Mouse (Mus musculus) lung, postnatal 0 days (tissue): Measurements from ENCODE around the gene Cenpa. TPM values are rescaled to one million over a fixed set of nuclear protein-coding genes. Genes with fewer than 3 reads are reported as not detected.
"Not testable (repeated sequence)": the region's sequence is repeated elsewhere in the genome, so short reads cannot be mapped to it uniquely, and the experiment has no call there.

ENCODE experiments used
- ATAC-seq: fragments of 200-750 bp; cut with Nextera tagmentation; 2 replicates; pipeline ENCODE4 v1.8.0; 2017; ENCODE audit warnings: moderate library complexity
- DNase-seq: peaks from one replicate; pipeline ENCODE4 v3.0.0-alpha.2; 2016; ENCODE audit warnings: low spot score
- H3K27ac ChIP-seq: fragments of 300-500 bp; sonication (generic); 2 replicates; pipeline ENCODE4 v1.5.1; 2014; ENCODE audit warnings: antibody characterized with exemption, mild to moderate bottlenecking, low read length, mixed read lengths
- H3K27me3 ChIP-seq: fragments of 300-500 bp; sonication (generic); replicated peaks from 2 replicates; pipeline ENCODE4 v1.6.1; 2014; ENCODE audit warnings: low read length, mixed read lengths; ENCODE audit not compliant: insufficient read depth
- H3K36me3 ChIP-seq: fragments of 300-500 bp; sonication (generic); 2 replicates; pipeline ENCODE4 v1.6.1; 2014; ENCODE audit warnings: low read length, mixed read lengths; ENCODE audit not compliant: insufficient read depth
- H3K4me1 ChIP-seq: fragments of 300-500 bp; sonication (generic); 2 replicates; pipeline ENCODE4 v1.6.1; 2014; ENCODE audit warnings: antibody characterized with exemption, low read depth, low read length, mixed read lengths; ENCODE audit not compliant: insufficient read depth
- H3K4me2 ChIP-seq: fragments of 300-500 bp; sonication (generic); replicated peaks from 2 replicates; pipeline ENCODE4 v1.6.1; 2014; ENCODE audit warnings: low read depth, mild to moderate bottlenecking, low read length, moderate library complexity, mixed read lengths
- H3K4me3 ChIP-seq: fragments of 300-500 bp; sonication (generic); 2 replicates; pipeline ENCODE4 v1.5.1; 2014; ENCODE audit warnings: low read depth, low read length
- H3K9ac ChIP-seq: fragments of 300-500 bp; sonication (generic); replicated peaks from 2 replicates; pipeline ENCODE4 v1.6.1; 2014; ENCODE audit warnings: low read depth, mild to moderate bottlenecking
- H3K9me3 ChIP-seq: fragments of 300-500 bp; sonication (generic); 2 replicates; pipeline ENCODE4 v1.6.1; 2016; ENCODE audit warnings: low read length, mixed read lengths
- CTCF ChIP-seq: IDR thresholded peaks from 2 replicates; pipeline ENCODE4 v1.5.1; 2016; ENCODE audit warnings: antibody characterized with exemption, mild to moderate bottlenecking
- EP300 ChIP-seq: IDR thresholded peaks from 2 replicates; pipeline ENCODE4 v1.6.1; 2016; ENCODE audit warnings: antibody characterized with exemption, mild to moderate bottlenecking, control low read depth
- WGBS: fragments of 180-500 bp; shearing (Covaris S2); extraction: QIAGEN DNeasy Blood & Tissue Kit; methylation state at CpG from one replicate; pipeline ENCODE4 v1.1.7; 2014; 5-methylcytosine and 5-hydroxymethylcytosine counted together
- polyA plus RNA-seq: library from polyadenylated mRNA; unstranded; fragments of >200 nt; fragmentation: Nextera tagmentation; extraction: Ambion mirVana; gene quantifications from 2 replicates; pipeline ENCODE4 v1.2.1, GENCODE M21; 2015

Gene Cenpa
- polyA plus RNA-seq, 1 experiment from 2014 or later: 24.4 TPM

DNA sequence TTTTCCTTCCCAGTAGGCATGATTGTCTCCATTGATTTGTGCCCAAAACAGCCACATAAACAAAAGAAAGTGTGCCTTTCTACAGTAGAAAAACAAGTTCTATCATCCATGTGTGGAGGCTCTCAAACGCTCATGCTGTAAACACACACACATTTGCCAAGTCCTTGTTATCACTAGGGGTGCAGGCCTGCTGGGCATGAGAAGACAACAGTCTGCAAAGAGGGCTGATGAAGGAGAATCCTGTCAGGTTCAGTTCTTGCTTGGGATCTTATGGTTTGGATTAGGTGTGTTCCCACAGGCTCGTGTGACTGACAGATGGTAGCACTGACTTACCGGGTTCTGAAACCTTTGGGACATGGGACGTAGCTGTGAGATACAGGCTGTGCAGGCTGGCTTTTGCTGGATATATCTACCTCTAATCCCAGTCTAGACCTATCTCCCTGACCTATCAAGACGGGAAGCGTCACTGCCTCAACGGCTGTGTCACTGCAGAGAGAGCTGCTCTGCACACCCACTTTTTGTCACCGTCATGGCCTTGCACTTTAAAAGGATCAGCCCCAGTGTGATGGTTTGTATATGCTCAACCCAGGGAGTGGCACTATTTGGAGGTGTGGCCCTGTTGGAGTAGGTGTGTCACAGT lies 33.9 kb downstream of the Cenpa start:
- Histone ChIP-seq H3K27ac (no peak overlapping the region), H3K4me3 (no peak overlapping the region), H3K4me2 (no peak overlapping the region), H3K4me1 (no peaks in the 10 kb centered on the region), H3K9me3 (no peaks in the 10 kb centered on the region), H3K36me3 (no peaks in the 10 kb centered on the region), H3K27me3 (no peaks in the 10 kb centered on the region), H3K9ac (no peak overlapping the region)
- TF ChIP-seq CTCF (no peak), EP300 (no peak)
- WGBS: 65% methylated on average over 8 of the region's 8 CpGs
- ATAC-seq (no peak), DNase-seq (no peak)

DNA sequence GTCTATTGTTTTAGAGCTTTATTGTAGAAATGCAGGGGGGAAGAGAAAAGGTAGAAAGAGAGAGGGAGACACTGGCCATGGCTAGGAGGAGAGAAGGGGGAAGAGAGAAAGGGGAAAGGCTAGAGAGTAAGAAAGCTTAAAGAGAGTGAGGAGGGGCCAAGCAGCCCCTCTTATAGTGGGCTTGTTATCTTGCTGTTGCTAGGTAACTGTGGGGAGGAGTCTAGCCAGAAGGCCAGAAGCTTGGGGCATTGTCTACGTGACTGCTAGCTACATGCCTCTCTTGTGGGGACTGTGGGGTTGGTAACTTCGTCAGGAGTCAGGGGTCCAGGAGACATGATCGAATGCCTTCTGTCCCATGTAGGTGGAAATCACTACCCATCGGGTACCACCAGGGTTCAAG lies 34.8 kb downstream of the Cenpa start:
- H3K4me1 ChIP-seq, H3K36me3 ChIP-seq, H3K4me3 ChIP-seq, H3K4me2 ChIP-seq, H3K27me3 ChIP-seq, H3K27ac ChIP-seq, ATAC-seq, H3K9me3 ChIP-seq, DNase-seq, H3K9ac ChIP-seq: not testable (repeated sequence)
- 20% methylated on average over 4 of the region's 4 CpGs for WGBS

DNA sequence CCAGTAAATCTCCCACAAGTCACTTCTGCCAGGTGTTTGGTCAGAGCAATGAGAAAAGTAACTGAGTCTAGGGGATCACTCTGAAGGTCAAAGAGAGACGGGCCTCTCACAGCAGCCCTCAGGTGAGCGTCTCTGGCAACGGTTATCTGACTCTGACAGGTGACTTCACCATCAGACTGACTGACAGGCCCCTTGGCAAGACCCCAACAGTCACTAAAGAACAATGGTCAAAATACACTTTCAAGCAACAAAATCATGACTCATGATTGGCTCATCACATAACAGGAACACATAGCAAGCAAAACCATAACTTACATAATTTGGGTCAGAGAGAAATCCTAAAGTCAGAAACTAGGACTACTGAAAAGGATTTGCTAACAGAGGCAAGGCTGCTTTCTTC lies 35.3 kb downstream of the Cenpa start:
- WGBS: 70% methylated on average over 3 of the region's 3 CpGs
- no peak overlapping the region for H3K4me2 ChIP-seq
- TF ChIP-seq EP300: no peak
- H3K4me1 ChIP-seq: no peaks in the 10 kb centered on the region
- H3K27ac ChIP-seq: no peak overlapping the region
- H3K27me3 ChIP-seq: no peaks in the 10 kb centered on the region; the same call in 1 of the 2 replicates
- ATAC-seq: no peak
- H3K4me3 ChIP-seq: no peak overlapping the region
- H3K36me3 ChIP-seq: no peaks in the 10 kb centered on the region
- no peak overlapping the region for H3K9ac ChIP-seq
- no peaks in the 10 kb centered on the region for H3K9me3 ChIP-seq
- no peak for DNase-seq

DNA sequence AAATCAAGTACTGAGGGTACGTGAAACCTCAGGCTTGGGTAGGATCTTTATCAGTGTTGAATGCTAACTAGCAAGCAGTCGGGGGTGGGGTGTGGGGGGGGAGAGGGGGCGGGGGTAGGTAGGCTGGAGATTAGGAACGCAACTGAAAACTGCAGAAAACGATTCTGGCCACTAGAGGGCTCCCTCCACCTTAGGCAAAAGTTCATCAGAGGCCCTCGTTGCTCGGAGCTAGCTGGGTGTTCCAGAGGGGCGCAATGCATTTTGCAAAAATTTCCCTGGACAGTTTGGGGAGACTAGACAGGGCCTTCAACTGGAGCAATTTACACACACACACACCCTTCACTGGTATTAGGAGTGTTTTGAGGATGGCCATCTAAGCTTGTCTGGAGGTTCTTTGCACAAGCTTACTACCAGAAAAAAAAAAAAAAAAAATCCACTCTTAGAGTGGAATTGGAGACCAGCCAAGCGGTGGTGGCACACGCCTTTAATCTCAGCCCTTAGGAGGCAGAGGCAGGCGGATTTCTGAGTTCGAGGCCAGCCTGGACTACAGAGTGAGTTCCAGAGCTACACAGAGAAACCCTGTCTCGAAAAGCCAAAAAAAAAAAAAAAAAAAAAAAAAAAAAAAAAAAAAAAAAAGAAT lies 43.3 kb downstream of the Cenpa start:
- Histone ChIP-seq H3K27ac (no peak overlapping the region), H3K4me1 (peaks cover 10% of the 10 kb centered on the region), H3K9ac (no peak overlapping the region), H3K36me3 (no peaks in the 10 kb centered on the region), H3K4me2 (no peak overlapping the region), H3K9me3 (no peaks in the 10 kb centered on the region), H3K27me3 (peaks cover 18% of the 10 kb centered on the region), H3K4me3 (no peak overlapping the region)
- peak; percentile 33 for ATAC-seq
- peak; percentile 88 for DNase-seq
- WGBS: 7% methylated on average over 13 of the region's 13 CpGs
- TF ChIP-seq EP300 (no peak), CTCF (peak; percentile 82)

DNA sequence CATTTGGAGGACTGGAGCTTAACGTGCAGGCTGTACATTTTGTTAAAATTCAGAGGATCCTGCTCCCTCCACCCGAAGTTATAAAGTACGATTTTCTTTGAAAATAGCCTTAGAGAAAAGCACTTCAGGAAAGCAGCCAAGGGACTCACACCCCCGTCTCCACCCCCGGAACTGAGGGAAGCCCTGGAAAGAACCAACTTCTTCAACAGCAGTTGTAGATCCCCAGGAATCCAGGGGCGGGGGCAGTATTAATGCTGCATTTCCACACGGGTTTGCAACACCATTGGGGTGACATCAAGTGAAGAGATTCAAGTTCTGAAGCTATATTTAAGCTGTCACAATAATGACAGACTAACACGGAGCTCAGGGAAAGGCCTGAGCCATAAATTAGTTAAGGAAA lies 43.9 kb downstream of the Cenpa start:
- H3K27me3 ChIP-seq: peaks cover 18% of the 10 kb centered on the region
- H3K4me1 ChIP-seq: peaks cover 10% of the 10 kb centered on the region
- H3K27ac ChIP-seq: no peak overlapping the region
- TF ChIP-seq EP300 (no peak), CTCF (no peak)
- no peak overlapping the region for H3K9ac ChIP-seq
- no peaks in the 10 kb centered on the region for H3K9me3 ChIP-seq
- 26% methylated on average over 8 of the region's 8 CpGs for WGBS
- H3K4me2 ChIP-seq: no peak overlapping the region
- no peak overlapping the region for H3K4me3 ChIP-seq
- no peaks in the 10 kb centered on the region for H3K36me3 ChIP-seq
- no peak for DNase-seq
- ATAC-seq: no peak

DNA sequence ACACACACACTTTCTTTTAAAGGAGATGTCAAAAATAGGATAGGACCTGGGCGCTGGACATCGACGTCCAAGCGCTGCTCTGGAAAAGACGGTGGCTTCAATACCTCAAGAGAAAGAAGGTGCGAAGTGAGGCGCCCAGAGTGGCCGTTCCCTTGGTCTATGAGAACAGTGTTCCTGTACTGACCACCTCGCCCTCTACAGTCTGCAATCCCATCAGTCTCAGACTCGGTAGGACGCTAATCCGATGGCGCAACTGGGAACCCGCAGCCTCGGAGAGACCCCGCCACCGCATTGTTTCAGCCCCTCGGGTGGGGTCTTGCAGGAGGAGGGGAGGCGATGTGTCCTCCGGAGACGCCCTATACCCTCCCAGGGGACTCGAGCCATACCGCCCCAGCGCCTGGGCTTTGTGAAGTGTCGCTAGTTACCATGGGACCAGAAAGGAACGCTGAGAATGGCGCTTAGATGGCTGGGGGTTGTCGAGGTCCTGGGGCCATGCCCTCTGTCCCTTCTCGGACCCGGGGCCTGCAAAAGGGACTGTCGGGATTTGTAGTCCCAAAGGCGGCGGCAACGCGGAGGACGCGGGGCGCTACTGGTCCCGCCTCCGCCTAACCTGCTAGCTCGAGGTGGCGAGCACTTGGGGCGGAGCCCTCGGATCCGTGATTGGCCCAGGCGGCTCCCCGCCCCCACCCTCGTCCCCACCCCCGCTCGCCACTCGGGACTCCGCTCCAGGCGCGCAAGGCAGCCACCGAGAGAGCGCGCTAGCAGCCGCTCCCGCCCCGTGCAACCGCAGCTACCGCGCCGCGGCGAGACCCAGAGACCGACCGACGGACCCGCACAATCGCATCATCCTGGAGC lies 44.8 kb downstream of the Cenpa start, which contains the start of gene Dpysl5:
TSS of gene Dpysl5 (plus strand) at position 418 of the 855 bp plus-strand sequence.
- TF ChIP-seq CTCF (peak; percentile 27), EP300 (no peak)
- Histone ChIP-seq H3K4me1 (peaks cover 10% of the 10 kb centered on the region), H3K9me3 (no peaks in the 10 kb centered on the region), H3K4me2 (peak within 1 kb of the TSS; percentile 81), H3K27me3 (peaks cover 18% of the 10 kb centered on the region), H3K9ac (peak within 1 kb of the TSS; percentile 24; the same call in 1 of the 2 replicates), H3K27ac (no peak within 1 kb of the TSS), H3K4me3 (peak within 1 kb of the TSS; percentile 41), H3K36me3 (no peaks in the 10 kb centered on the region)
- WGBS: 2% methylated on average over 57 of the region's 71 CpGs
- DNase-seq: peak; percentile 81
- peak; percentile 94 for ATAC-seq
